Mouse (Mus musculus): Measurements from ENCODE around the gene Smyd4. TPM values are rescaled to one million over a fixed set of nuclear protein-coding genes. Genes with fewer than 3 reads are reported as not detected.
A peak's percentile ranks its signal among the peaks of the same experiment; 100 is the strongest.

Smyd4 gene
- polyA plus RNA-seq, 1 experiment from 2014 or later: 14.4 TPM

DNA sequence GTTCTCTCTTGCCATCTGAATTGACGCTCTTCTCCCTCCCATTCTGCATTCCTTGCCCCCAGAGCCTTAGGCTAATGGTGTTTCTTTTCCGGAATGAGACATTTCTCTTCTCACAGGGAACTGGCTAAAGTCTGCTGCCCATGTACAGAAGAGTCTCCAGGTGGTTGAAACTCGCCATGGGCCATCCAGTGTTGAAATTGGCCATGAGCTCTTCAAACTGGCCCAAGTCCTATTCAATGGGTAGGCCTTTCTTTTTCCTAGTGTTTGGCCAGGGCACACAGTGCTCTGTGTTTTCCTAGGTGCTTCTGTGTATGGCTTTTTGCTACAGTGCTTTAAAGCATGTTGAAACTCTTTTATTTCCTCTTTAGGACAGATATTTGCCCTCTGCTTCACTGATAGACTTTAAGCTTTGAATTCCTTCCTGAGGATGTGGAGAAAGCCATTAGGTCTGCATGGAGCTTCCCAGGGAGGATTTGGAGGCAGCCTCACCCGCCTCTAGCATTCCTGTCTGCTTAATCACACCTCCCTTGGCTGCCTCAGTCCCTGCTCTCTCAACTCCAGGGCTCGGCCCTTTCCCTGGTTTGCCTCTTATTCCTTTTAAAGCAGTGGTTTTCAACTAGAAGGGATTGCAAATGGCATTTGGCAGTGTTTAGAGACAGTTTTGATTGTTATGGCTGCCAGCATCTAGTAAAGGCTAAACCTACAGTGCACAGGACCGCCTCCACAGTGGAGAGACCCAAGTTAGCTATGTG is 55.2 kb downstream of the Smyd4 start:
- H3K27me3 ChIP-seq: no peaks in the 10 kb centered on the region
- H3K4me3 ChIP-seq: no peak overlapping the region
- peaks cover 3% of the 10 kb centered on the region; the same call in 1 of the 2 replicates for H3K4me1 ChIP-seq
- H3K36me3 ChIP-seq: no peaks in the 10 kb centered on the region; the same call in 1 of the 2 replicates
- H3K9ac ChIP-seq: no peak overlapping the region; the same call in 1 of the 2 replicates
- ATAC-seq (ENCODE audit: borderline replicate concordance, extremely low read depth, low FRiP score, low TSS enrichment): no peak
- peak overlapping the region; percentile 46; the same call in 1 of the 2 replicates for H3K27ac ChIP-seq
- no peaks in the 10 kb centered on the region for H3K9me3 ChIP-seq
- WGBS: 59% methylated on average over 6 of the region's 6 CpGs
- no peak overlapping the region for H3K4me2 ChIP-seq

DNA sequence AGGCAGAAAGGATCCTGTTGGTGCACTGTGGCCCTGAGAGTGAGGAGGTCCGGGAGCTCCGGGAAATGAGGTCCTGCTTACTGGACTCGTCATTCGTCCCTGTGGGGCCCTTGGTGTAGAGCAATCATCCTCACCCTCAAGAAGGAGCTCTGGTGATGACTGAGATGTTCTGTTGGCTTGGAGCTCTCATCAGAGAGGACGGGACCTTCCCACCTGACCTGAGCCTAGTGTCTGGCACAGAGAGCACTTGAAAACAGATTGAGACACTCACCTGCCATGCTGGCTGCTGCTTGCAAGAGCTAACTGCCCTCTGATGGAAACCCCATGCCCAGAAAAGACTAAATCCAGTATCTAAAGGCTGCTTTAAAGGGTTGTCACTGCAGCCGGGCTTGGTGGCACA is 56.6 kb downstream of the Smyd4 start:
- Histone ChIP-seq H3K9ac (no peak overlapping the region), H3K9me3 (no peaks in the 10 kb centered on the region), H3K4me1 (peaks cover 3% of the 10 kb centered on the region; the same call in 1 of the 2 replicates), H3K36me3 (no peaks in the 10 kb centered on the region; the same call in 1 of the 2 replicates), H3K27ac (no peak overlapping the region), H3K4me2 (no peak overlapping the region), H3K27me3 (no peaks in the 10 kb centered on the region), H3K4me3 (no peak overlapping the region)
- WGBS: 91% methylated on average over 6 of the region's 6 CpGs
- no peak for ATAC-seq (ENCODE audit: borderline replicate concordance, extremely low read depth, low FRiP score, low TSS enrichment)

- Histone ChIP-seq H3K27me3 (no peaks in the 10 kb centered on the region), H3K4me3 (no peak overlapping the region), H3K4me2 (no peak overlapping the region), H3K4me1 (peaks cover 3% of the 10 kb centered on the region; the same call in 1 of the 2 replicates), H3K27ac (no peak overlapping the region), H3K9ac (no peak overlapping the region), H3K9me3 (no peaks in the 10 kb centered on the region), H3K36me3 (no peaks in the 10 kb centered on the region; the same call in 1 of the 2 replicates)
- WGBS: 67% methylated on average over 4 of the region's 4 CpGs
- no peak for ATAC-seq (ENCODE audit: borderline replicate concordance, extremely low read depth, low FRiP score, low TSS enrichment)
Observed at GRCm38 (mm10) chr11:75406104-75406503, 57.9 kb downstream of the Smyd4 start.

GRCm38 (mm10) chr11:75406865-75407264 is 58.6 kb downstream of the Smyd4 start:
- no peaks in the 10 kb centered on the region for H3K27me3 ChIP-seq
- no peaks in the 10 kb centered on the region; the same call in 1 of the 2 replicates for H3K36me3 ChIP-seq
- no peak overlapping the region for H3K9ac ChIP-seq
- H3K4me2 ChIP-seq: no peak overlapping the region
- 46% methylated on average over 3 of the region's 3 CpGs for WGBS
- no peak for ATAC-seq (ENCODE audit: borderline replicate concordance, extremely low read depth, low FRiP score, low TSS enrichment)
- H3K4me3 ChIP-seq: no peak overlapping the region
- peaks cover 3% of the 10 kb centered on the region; the same call in 1 of the 2 replicates for H3K4me1 ChIP-seq
- no peak overlapping the region for H3K27ac ChIP-seq
- no peaks in the 10 kb centered on the region for H3K9me3 ChIP-seq

GRCm38 (mm10) chr11:75409679-75410575 is 61.7 kb downstream of the Smyd4 start:
- Histone ChIP-seq H3K27ac (no peak overlapping the region), H3K4me1 (no peaks in the 10 kb centered on the region), H3K9ac (no peak overlapping the region), H3K9me3 (no peaks in the 10 kb centered on the region), H3K27me3 (no peaks in the 10 kb centered on the region), H3K4me2 (no peak overlapping the region), H3K36me3 (no peaks in the 10 kb centered on the region; the same call in 1 of the 2 replicates), H3K4me3 (no peak overlapping the region)
- 64% methylated on average over 17 of the region's 17 CpGs for WGBS
- ATAC-seq (ENCODE audit: borderline replicate concordance, extremely low read depth, low FRiP score, low TSS enrichment): no peak

GRCm38 (mm10) chr11:75410591-75410990 is 62.4 kb downstream of the Smyd4 start:
- no peak overlapping the region for H3K4me3 ChIP-seq
- WGBS: 84% methylated on average over 7 of the region's 7 CpGs
- 0 out of 2 replicates have a peak, but pooled peaks cover 4% of the 10 kb centered on the region for H3K4me1 ChIP-seq
- H3K4me2 ChIP-seq: no peak overlapping the region
- ATAC-seq (ENCODE audit: borderline replicate concordance, extremely low read depth, low FRiP score, low TSS enrichment): no peak
- H3K27me3 ChIP-seq: no peaks in the 10 kb centered on the region
- H3K27ac ChIP-seq: no peak overlapping the region
- H3K36me3 ChIP-seq: no peaks in the 10 kb centered on the region; the same call in 1 of the 2 replicates
- H3K9me3 ChIP-seq: no peaks in the 10 kb centered on the region
- no peak overlapping the region for H3K9ac ChIP-seq

DNA sequence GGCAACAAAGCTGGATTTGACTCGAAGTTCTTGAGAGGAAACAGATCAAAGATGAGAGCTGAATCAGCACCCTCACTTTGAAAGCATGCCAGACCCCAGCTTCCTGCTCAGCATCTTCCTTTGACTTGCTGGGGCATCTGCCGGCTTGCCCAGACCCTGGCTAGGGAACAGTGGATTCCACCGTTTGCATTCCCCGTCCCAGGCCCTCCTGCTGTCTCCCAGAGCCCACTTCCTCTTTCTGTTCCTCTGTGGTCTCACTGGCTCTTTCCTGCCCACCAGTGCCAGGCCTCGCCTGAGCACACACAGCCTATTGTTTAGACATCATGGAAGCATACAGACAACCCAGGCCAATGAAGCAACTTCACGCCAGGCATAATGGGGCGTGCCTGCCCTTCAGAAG is 66.9 kb downstream of the Smyd4 start:
- WGBS: 43% methylated on average over 7 of the region's 7 CpGs
- Histone ChIP-seq H3K4me3 (no peak overlapping the region), H3K4me1 (0 out of 2 replicates have a peak, but pooled peaks cover 4% of the 10 kb centered on the region), H3K27ac (no peak overlapping the region), H3K27me3 (no peaks in the 10 kb centered on the region), H3K9ac (no peak overlapping the region), H3K4me2 (no peak overlapping the region), H3K36me3 (no peaks in the 10 kb centered on the region), H3K9me3 (no peaks in the 10 kb centered on the region)
- ATAC-seq (ENCODE audit: borderline replicate concordance, extremely low read depth, low FRiP score, low TSS enrichment): no peak

GRCm38 (mm10) chr11:75415994-75416393 is 67.8 kb downstream of the Smyd4 start:
- H3K27ac ChIP-seq: no peak overlapping the region
- 60% methylated on average over 13 of the region's 13 CpGs for WGBS

GRCm38 (mm10) chr11:75420037-75420436 is 71.8 kb downstream of the Smyd4 start:
- ATAC-seq (ENCODE audit: borderline replicate concordance, extremely low read depth, low FRiP score, low TSS enrichment): no peak

More at GRCm38 (mm10) chr11:75415994-75416393, 67.8 kb downstream of the Smyd4 start:
- Histone ChIP-seq H3K9me3 (no peaks in the 10 kb centered on the region), H3K4me1 (0 out of 2 replicates have a peak, but pooled peaks cover 4% of the 10 kb centered on the region), H3K4me2 (no peak overlapping the region), H3K4me3 (no peak overlapping the region), H3K9ac (no peak overlapping the region), H3K27me3 (no peaks in the 10 kb centered on the region), H3K36me3 (no peaks in the 10 kb centered on the region)
- ATAC-seq (ENCODE audit: borderline replicate concordance, extremely low read depth, low FRiP score, low TSS enrichment): no peak

DNA sequence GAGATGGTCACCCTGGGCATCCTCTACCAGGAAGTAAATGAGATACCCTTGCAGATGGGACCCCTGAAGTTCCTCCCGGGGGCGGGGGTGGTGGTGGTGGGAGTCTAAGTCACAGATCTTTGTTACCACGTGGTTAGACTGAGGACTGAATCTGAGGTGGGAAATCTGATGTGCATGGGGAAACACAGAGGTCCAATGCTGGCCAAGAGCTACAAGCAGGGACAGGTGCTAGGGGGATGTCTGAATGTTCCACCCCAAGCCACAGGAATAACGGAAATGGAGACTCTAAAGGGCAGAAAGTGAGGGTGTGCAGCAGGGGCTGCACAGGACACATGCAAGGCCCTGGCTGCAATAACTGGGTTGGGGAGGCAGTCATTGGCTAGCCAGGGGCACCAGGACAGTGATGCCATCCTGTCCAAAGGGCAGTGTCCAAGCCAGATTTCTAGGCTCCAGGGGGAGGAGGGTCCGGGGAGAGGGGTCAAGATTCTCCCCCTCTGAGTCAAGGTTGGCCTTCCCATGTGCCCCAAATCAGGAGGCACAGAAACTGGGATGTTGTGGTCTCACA is 72.7 kb downstream of the Smyd4 start:
- Histone ChIP-seq H3K36me3 (no peaks in the 10 kb centered on the region), H3K27me3 (no peaks in the 10 kb centered on the region), H3K4me1 (peaks cover 11% of the 10 kb centered on the region), H3K4me2 (no peak overlapping the region), H3K4me3 (no peak overlapping the region), H3K9me3 (no peaks in the 10 kb centered on the region), H3K27ac (no peak overlapping the region), H3K9ac (no peak overlapping the region)
- WGBS: 60% methylated on average over 5 of the region's 5 CpGs
- ATAC-seq (ENCODE audit: borderline replicate concordance, extremely low read depth, low FRiP score, low TSS enrichment): no peak

More at GRCm38 (mm10) chr11:75420037-75420436, 71.8 kb downstream of the Smyd4 start:
- Histone ChIP-seq H3K27me3 (no peaks in the 10 kb centered on the region), H3K36me3 (no peaks in the 10 kb centered on the region), H3K4me1 (peaks cover 15% of the 10 kb centered on the region), H3K4me2 (no peak overlapping the region), H3K27ac (no peak overlapping the region), H3K4me3 (no peak overlapping the region), H3K9ac (no peak overlapping the region), H3K9me3 (no peaks in the 10 kb centered on the region)
- WGBS: 79% methylated on average over 7 of the region's 7 CpGs

- Histone ChIP-seq H3K4me3 (peak overlapping the region; percentile 28; the same call in 1 of the 2 replicates), H3K9me3 (no peaks in the 10 kb centered on the region), H3K4me1 (peaks cover 11% of the 10 kb centered on the region), H3K4me2 (peak overlapping the region; percentile 46), H3K27me3 (no peaks in the 10 kb centered on the region), H3K9ac (no peak overlapping the region), H3K27ac (no peak overlapping the region), H3K36me3 (no peaks in the 10 kb centered on the region)
- no peak; the same call in 1 of the 2 replicates for ATAC-seq (ENCODE audit: borderline replicate concordance, extremely low read depth, low FRiP score, low TSS enrichment)
- WGBS: 45% methylated on average over 6 of the region's 6 CpGs
Observed at GRCm38 (mm10) chr11:75421375-75422012, 73.3 kb downstream of the Smyd4 start.
